Mouse (Mus musculus): ENCODE measurements around the gene Gm17455. TPM values are rescaled to one million over a fixed set of nuclear protein-coding genes. Genes with fewer than 3 reads are reported as not detected.

Gene Gm17455
- polyA plus RNA-seq (2012; rRNA removed), result 0.27 and 0.30 TPM in 2 replicates

GRCm38 (mm10) chr10:60399449-60399848, at the start of gene Gm17455:
Gene Gm17455, plus strand, starts transcription at chr10:60399726.
- 62% methylated on average over 7 of the region's 7 CpGs for WGBS
- DNase-seq (ENCODE audit: low read depth, low spot score), result no peak

GRCm38 (mm10) chr10:60350077-60350804, 49.3 kb upstream of the Gm17455 start:
- WGBS, result 46% methylated on average over 5 of the region's 5 CpGs
- DNase-seq (ENCODE audit: low read depth, low spot score), result no peak

GRCm38 (mm10) chr10:60350805-60351167, 48.7 kb upstream of the Gm17455 start:
- peak; percentile 73 for DNase-seq (ENCODE audit: low read depth, low spot score)
- WGBS, result 5% methylated on average over 3 of the region's 3 CpGs

GRCm38 (mm10) chr10:60351248-60351647, 48.3 kb upstream of the Gm17455 start:
- DNase-seq (ENCODE audit: low read depth, low spot score), result no peak

GRCm38 (mm10) chr10:60351761-60352455, 47.6 kb upstream of the Gm17455 start:
- peak; percentile 53 for DNase-seq (ENCODE audit: low read depth, low spot score)
- 14% methylated on average over 7 of the region's 7 CpGs for WGBS

More at GRCm38 (mm10) chr10:60351248-60351647, 48.3 kb upstream of the Gm17455 start:
- 8% methylated on average over 3 of the region's 3 CpGs for WGBS

GRCm38 (mm10) chr10:60353241-60354002, 46.1 kb upstream of the Gm17455 start:
- 57% methylated on average over 5 of the region's 5 CpGs for WGBS
- DNase-seq (ENCODE audit: low read depth, low spot score), result no peak

GRCm38 (mm10) chr10:60354003-60354325, 45.6 kb upstream of the Gm17455 start:
- WGBS, result 95% methylated on average over 4 of the region's 4 CpGs
- DNase-seq (ENCODE audit: low read depth, low spot score), result no peak

- WGBS, result 57% methylated on average over 11 of the region's 11 CpGs
- DNase-seq (ENCODE audit: low read depth, low spot score), result no peak
Observed at GRCm38 (mm10) chr10:60354881-60355677, 44.4 kb upstream of the Gm17455 start.

- WGBS, result 85% methylated on average over 4 of the region's 4 CpGs
- no peak for DNase-seq (ENCODE audit: low read depth, low spot score)
Observed at GRCm38 (mm10) chr10:60357441-60357840, 42.1 kb upstream of the Gm17455 start.

- WGBS, result 89% methylated on average over 14 of the region's 14 CpGs
- no peak for DNase-seq (ENCODE audit: low read depth, low spot score)
Observed at GRCm38 (mm10) chr10:60357901-60358300, 41.6 kb upstream of the Gm17455 start.

GRCm38 (mm10) chr10:60358776-60359175, 40.8 kb upstream of the Gm17455 start:
- WGBS, result 55% methylated on average over 4 of the region's 4 CpGs

GRCm38 (mm10) chr10:60361615-60362309, 37.8 kb upstream of the Gm17455 start:
- no peak for DNase-seq (ENCODE audit: low read depth, low spot score)
- 36% methylated on average over 12 of the region's 12 CpGs for WGBS

More at GRCm38 (mm10) chr10:60358776-60359175, 40.8 kb upstream of the Gm17455 start:
- DNase-seq (ENCODE audit: low read depth, low spot score), result no peak

- DNase-seq (ENCODE audit: low read depth, low spot score), result no peak
- WGBS, result 45% methylated on average over 2 of the region's 2 CpGs
Observed at GRCm38 (mm10) chr10:60362310-60362628, 37.3 kb upstream of the Gm17455 start.

GRCm38 (mm10) chr10:60363426-60363825, 36.1 kb upstream of the Gm17455 start:
- no peak for DNase-seq (ENCODE audit: low read depth, low spot score)
- WGBS, result 59% methylated on average over 6 of the region's 6 CpGs

- DNase-seq (ENCODE audit: low read depth, low spot score), result no peak
- WGBS, result 83% methylated on average over 2 of the region's 2 CpGs
Observed at GRCm38 (mm10) chr10:60367145-60367544, 32.4 kb upstream of the Gm17455 start.

- 64% methylated on average over 4 of the region's 4 CpGs for WGBS
- DNase-seq (ENCODE audit: low read depth, low spot score), result no peak
Observed at GRCm38 (mm10) chr10:60367904-60368303, 31.6 kb upstream of the Gm17455 start.

- 78% methylated on average over 6 of the region's 6 CpGs for WGBS
- no peak for DNase-seq (ENCODE audit: low read depth, low spot score)
Observed at GRCm38 (mm10) chr10:60369405-60369804, 30.1 kb upstream of the Gm17455 start.

GRCm38 (mm10) chr10:60370098-60370497, 29.4 kb upstream of the Gm17455 start:
- DNase-seq (ENCODE audit: low read depth, low spot score), result no peak
- 75% methylated on average over 2 of the region's 2 CpGs for WGBS

- no peak for DNase-seq (ENCODE audit: low read depth, low spot score)
- WGBS, result 71% methylated on average over 5 of the region's 5 CpGs
Observed at GRCm38 (mm10) chr10:60370601-60371061, 28.9 kb upstream of the Gm17455 start.
